Mouse (Mus musculus): ENCODE data around the gene Il1f9. TPM values are rescaled to one million over a fixed set of nuclear protein-coding genes. Genes with fewer than 3 reads are reported as not detected.

Gene Il1f9
- total and polyA plus RNA-seq, 2 experiments from 2014 or later = not detected

DNA sequence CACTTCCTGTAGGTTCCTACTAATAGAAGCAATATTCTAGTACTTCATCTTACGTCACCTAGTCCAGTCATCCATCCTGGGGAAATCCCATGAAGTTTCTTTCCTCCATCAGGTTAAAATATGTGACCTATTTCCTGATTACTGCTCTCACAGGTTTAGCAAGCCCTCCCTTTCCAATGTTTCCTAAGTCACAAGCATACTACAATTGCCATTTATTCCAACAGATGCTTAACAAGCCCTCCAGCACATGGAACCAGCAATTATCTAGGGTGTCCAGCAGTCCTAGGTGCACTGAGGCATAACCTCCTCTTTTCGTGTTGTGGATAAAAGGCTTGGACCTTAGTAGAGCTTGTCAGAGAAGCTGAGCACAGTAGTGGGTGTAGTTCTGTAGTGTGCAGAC lies 28.8 kb downstream of the Il1f9 start, which contains the start of gene Il1f6:
Gene Il1f6, plus strand, starts transcription at position 301 of the 400 bp plus-strand sequence.
- no peak for DNase-seq
- ATAC-seq = no peak
- Histone ChIP-seq H3K4me3 (ENCODE audit: low read depth, low read length) (no peak within 1 kb of the TSS), H3K9ac (no peak within 1 kb of the TSS), H3K36me3 (ENCODE audit: insufficient read depth) (no peaks in the 10 kb centered on the region), H3K9me3 (ENCODE audit: low read length) (no peaks in the 10 kb centered on the region), H3K4me1 (ENCODE audit: insufficient read depth) (no peaks in the 10 kb centered on the region), H3K27me3 (ENCODE audit: insufficient read depth, low read length) (no peaks in the 10 kb centered on the region), H3K4me2 (ENCODE audit: low read depth) (no peak within 1 kb of the TSS), H3K27ac (ENCODE audit: low read depth, low read length) (no peak within 1 kb of the TSS)
- 73% methylated on average over 2 of the region's 2 CpGs for WGBS
- no peak for TF ChIP-seq CTCF (IDR thresholded peaks at IDR 0.05; ENCODE audit: low read depth)

DNA sequence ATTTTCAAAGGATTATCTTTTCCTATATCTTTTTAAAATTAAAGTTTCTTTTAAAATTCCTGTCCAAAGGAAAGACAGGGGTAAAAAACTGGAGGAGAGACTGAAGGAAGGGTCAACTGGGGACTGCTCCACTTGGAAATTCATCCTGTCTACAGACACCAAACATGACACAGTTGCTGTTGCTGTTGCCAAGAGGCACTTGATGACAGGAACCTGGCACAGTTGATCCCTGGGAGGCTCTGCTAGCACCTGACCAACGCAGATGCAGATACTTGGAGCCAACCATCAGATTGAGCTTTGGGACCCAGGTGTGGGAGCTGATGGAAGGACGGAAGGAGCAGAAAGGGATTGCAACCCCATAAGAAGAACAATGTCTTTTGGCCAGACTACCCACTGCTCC lies 40.9 kb downstream of the Il1f9 start:
- no peak for ATAC-seq
- H3K4me2 ChIP-seq (ENCODE audit: low read depth) = no peak overlapping the region
- H3K36me3 ChIP-seq (ENCODE audit: insufficient read depth) = no peaks in the 10 kb centered on the region
- H3K27ac ChIP-seq (ENCODE audit: low read depth, low read length) = no peak overlapping the region
- TF ChIP-seq CTCF (IDR thresholded peaks at IDR 0.05; ENCODE audit: low read depth) = no peak
- H3K27me3 ChIP-seq (ENCODE audit: insufficient read depth, low read length) = no peaks in the 10 kb centered on the region
- H3K4me3 ChIP-seq (ENCODE audit: low read depth, low read length) = no peak overlapping the region
- H3K4me1 ChIP-seq (ENCODE audit: insufficient read depth) = no peaks in the 10 kb centered on the region
- 0 out of 2 replicates have a peak, but pooled peaks cover 4% of the 10 kb centered on the region for H3K9me3 ChIP-seq (ENCODE audit: low read length)
- no peak for DNase-seq
- 80% methylated on average over 2 of the region's 2 CpGs for WGBS
- no peak overlapping the region for H3K9ac ChIP-seq

Other genes starting within 250 kb of the Il1f9 start
- gene Hnmt, start 137.1 kb upstream of the Il1f9 start, total RNA-seq (2014; rRNA removed) = 15.6 and 25.5 TPM in 2 replicates
- gene Hnmt, start 137.1 kb upstream of the Il1f9 start, polyA plus RNA-seq (2015; fragmentation: Nextera tagmentation; extraction: Ambion mirVana) = 15.1 and 18.9 TPM in 2 replicates
- gene Tbpl2, start 89.9 kb upstream of the Il1f9 start, total RNA-seq (2014; rRNA removed) = not detected in 2 replicates
- gene Tbpl2, start 89.9 kb upstream of the Il1f9 start, polyA plus RNA-seq (2015; fragmentation: Nextera tagmentation; extraction: Ambion mirVana) = not detected in 2 replicates
- gene Il1f8, start 33.3 kb upstream of the Il1f9 start, total RNA-seq (2014; rRNA removed) = not detected in 2 replicates
- not detected in 2 replicates for gene Il1f8, start 33.3 kb upstream of the Il1f9 start, polyA plus RNA-seq (2015; fragmentation: Nextera tagmentation; extraction: Ambion mirVana)
- not detected in 2 replicates for gene Il1f6, start 28.9 kb downstream of the Il1f9 start, total RNA-seq (2014; rRNA removed)
- not detected in 2 replicates for gene Il1f6, start 28.9 kb downstream of the Il1f9 start, polyA plus RNA-seq (2015; fragmentation: Nextera tagmentation; extraction: Ambion mirVana)
- not detected in 2 replicates for gene Il1f5, start 90.5 kb downstream of the Il1f9 start, total RNA-seq (2014; rRNA removed)
- gene Il1f5, start 90.5 kb downstream of the Il1f9 start, polyA plus RNA-seq (2015; fragmentation: Nextera tagmentation; extraction: Ambion mirVana) = not detected in 2 replicates
- gene Il1f10, start 104.7 kb downstream of the Il1f9 start, total RNA-seq (2014; rRNA removed) = not detected in 2 replicates
- gene Il1f10, start 104.7 kb downstream of the Il1f9 start, polyA plus RNA-seq (2015; fragmentation: Nextera tagmentation; extraction: Ambion mirVana) = not detected in 2 replicates
- not detected in 2 replicates for gene Il1rn, start 150.4 kb downstream of the Il1f9 start, total RNA-seq (2014; rRNA removed)
- 0.19 TPM in 1 of 2 replicates, not detected in the other for gene Il1rn, start 150.4 kb downstream of the Il1f9 start, polyA plus RNA-seq (2015; fragmentation: Nextera tagmentation; extraction: Ambion mirVana)
- gene Psd4, start 181.1 kb downstream of the Il1f9 start, total RNA-seq (2014; rRNA removed) = 0.77 and 1.00 TPM in 2 replicates
- gene Psd4, start 181.1 kb downstream of the Il1f9 start, polyA plus RNA-seq (2015; fragmentation: Nextera tagmentation; extraction: Ambion mirVana) = 0.34 and 0.48 TPM in 2 replicates

Data from forebrain, postnatal 0 days (tissue).